Mouse (Mus musculus) ovary, postnatal 10 days (tissue): ENCODE data around the gene Itga9.

ENCODE experiments used
- DNase-seq: peaks from one replicate; pipeline ENCODE4 v3.0.0; 2022; ENCODE audit warnings: low spot score

The Itga9 gene

DNA sequence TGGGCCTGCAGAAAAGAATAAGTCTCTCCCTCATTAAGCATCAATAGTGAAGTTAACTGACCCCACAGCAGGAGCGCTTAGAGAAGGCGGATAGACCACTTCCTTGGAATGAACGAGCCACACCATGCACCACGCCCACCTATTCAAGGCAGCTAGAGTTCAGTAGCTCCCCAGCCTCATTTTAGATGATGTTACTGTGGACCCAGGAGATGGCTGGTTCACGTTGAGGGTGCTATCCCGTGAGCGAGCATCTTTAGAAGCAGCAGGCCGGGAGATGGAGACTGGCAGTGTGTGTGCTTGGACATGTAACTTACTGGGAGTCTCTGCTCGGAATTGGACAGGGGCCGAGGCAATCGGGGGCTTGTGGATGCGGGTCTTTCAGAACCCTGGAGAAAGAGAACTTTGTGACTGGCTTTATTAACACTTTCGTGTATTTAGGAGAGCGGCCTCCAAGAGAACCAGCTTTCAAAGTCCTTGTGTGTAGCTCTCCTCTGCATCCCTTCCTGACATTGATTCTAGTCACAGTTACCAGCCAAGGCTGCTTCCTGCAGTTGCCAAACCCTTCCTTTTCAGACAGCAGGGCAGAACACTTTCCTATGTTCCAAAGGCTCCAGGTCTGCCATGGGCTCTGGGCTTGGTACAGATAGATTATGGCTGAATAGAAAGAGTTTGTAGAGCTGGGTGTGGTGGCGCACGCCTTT lies 1.4 kb downstream of the Itga9 start:
- no peak for DNase-seq

DNA sequence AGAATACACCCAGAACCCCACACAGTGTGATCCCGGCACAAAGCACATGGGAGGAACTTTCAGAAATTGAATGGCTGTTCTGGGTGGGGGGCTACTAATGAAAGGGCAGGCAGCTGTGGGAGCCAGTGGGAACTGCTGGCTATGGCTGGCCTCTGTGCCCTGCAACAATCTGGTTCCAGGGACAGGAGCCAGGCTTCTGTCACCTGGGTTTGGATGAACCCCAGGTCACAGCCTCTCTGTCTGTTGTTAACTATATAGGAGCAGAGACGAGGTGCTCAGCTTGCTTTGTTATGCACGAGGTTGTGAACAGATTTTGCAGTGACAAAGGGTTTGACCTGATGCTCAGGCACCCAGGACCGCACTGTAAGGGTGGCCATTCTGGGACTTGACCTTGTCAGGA lies 2.1 kb downstream of the Itga9 start:
- DNase-seq: no peak

GRCm38 (mm10) chr9:118610060-118610459 lies 3.6 kb downstream of the Itga9 start:
- DNase-seq: no peak

GRCm38 (mm10) chr9:118611111-118611541 lies 4.6 kb downstream of the Itga9 start:
- DNase-seq: no peak

- no peak for DNase-seq
These were observed 5.6 kb downstream of the Itga9 start for GRCm38 (mm10) chr9:118611958-118612581.

GRCm38 (mm10) chr9:118617237-118617636 lies 10.7 kb downstream of the Itga9 start:
- no peak for DNase-seq

GRCm38 (mm10) chr9:118618732-118619250 lies 12.3 kb downstream of the Itga9 start:
- no peak for DNase-seq

- no peak for DNase-seq
These were observed 14.3 kb downstream of the Itga9 start for GRCm38 (mm10) chr9:118620807-118621206.

- no peak for DNase-seq
These were observed 15.2 kb downstream of the Itga9 start for GRCm38 (mm10) chr9:118621691-118622090.

GRCm38 (mm10) chr9:118622376-118623166 lies 16.1 kb downstream of the Itga9 start:
- DNase-seq: no peak

- DNase-seq: no peak
These were observed 17.0 kb downstream of the Itga9 start for GRCm38 (mm10) chr9:118623483-118623882.

DNA sequence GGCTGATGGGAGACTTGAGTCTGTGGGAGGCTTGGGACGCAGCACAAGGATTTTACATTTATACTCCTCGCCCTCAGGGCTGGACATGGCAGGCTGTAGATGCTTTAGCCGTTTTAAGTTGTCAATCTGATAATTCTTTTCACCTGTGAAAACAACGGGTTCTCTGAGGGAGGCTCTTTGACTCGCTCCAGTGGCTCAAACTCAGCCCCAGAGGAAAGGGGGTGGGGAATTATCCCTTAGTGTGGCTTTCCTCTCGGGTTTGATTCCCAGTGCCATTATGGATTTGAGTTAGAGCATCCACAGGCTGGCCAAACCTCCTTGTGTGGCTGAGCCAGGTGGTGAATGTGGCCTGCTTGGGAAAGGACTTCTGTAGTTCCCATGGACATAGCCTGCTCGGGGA lies 17.7 kb downstream of the Itga9 start:
- DNase-seq: no peak

- DNase-seq: no peak
These were observed 23.4 kb downstream of the Itga9 start for GRCm38 (mm10) chr9:118629763-118630379.

GRCm38 (mm10) chr9:118631775-118632757 lies 25.6 kb downstream of the Itga9 start:
- DNase-seq: no peak

- no peak for DNase-seq
These were observed 26.3 kb downstream of the Itga9 start for GRCm38 (mm10) chr9:118632758-118633143.

DNA sequence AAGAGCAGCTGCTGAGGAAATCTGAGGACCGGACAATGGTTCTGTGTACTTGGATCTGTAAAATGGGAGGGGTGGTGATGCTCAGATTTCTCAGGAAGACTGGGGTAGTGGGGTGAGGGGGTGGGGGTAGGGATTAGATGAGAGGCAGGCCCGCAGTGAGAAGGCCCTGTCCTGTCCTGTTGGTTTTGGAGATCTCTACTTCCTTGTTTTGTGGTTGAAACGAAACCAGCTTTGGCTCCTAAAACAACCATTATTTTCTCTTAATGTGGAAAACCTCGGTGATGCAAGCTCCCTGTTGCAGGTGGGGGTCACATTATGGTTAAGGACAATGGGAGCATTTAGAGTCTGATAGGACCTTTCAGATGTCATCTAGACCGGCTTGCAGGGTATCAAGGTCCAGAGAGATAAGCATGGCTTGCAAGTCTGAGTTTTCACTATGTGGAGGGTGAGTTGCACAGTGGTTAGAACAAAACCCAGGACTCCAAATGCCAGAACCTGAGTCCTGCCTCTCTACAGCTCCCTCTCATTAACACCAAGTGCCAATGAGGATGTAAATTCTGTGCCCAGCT lies 32.2 kb downstream of the Itga9 start:
- no peak for DNase-seq

GRCm38 (mm10) chr9:118645698-118646355 lies 39.3 kb downstream of the Itga9 start:
- DNase-seq: no peak

GRCm38 (mm10) chr9:118647495-118647894 lies 41.0 kb downstream of the Itga9 start:
- no peak for DNase-seq

- DNase-seq: no peak
These were observed 44.5 kb downstream of the Itga9 start for GRCm38 (mm10) chr9:118650976-118651375.

DNA sequence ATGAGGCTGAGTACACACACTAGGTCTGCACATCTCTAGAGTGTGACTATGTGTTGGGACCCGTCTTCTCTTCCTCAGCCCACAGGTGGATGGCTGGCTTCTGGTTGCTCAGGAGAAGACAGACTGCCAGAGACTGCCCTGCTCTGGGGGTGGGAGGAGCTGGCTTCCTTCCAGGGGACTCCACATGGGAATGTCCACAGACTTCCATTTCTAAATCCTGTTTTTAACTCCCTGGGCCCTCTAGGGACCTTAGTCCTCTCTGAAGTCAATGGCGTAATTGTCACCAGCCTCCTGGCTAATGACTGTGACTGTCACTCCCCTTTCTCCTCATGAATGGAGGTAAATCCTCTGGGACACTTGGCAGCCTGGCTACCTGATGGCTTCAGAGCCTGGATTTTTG lies 45.4 kb downstream of the Itga9 start:
- DNase-seq: no peak
